Mouse (Mus musculus): ENCODE measurements around the gene Cdk10. TPM values are rescaled to one million over a fixed set of nuclear protein-coding genes. Genes with fewer than 3 reads are reported as not detected.

The Cdk10 gene
- 31.1 and 36.7 TPM in 2 replicates for polyA plus RNA-seq (2014; fragmentation: Nextera tagmentation; extraction: Ambion mirVana)

GRCm38 (mm10) chr8:123224278-123225266 lies at the start of gene Cdk10:
Gene Cdk10 (plus strand): TSS chr8:123224842.
- H3K9ac ChIP-seq (ENCODE audit: low read depth, low read length), result peak within 1 kb of the TSS; percentile 92
- H3K27ac ChIP-seq (replicated peaks; ENCODE audit: low read depth, low read length), result peak within 1 kb of the TSS; percentile 89
- peak; percentile 93 for ATAC-seq (ENCODE audit: low read depth)
- no peaks in the 10 kb centered on the region for H3K9me3 ChIP-seq (ENCODE audit: control insufficient read depth, low read length)
- peaks cover 8% of the 10 kb centered on the region for H3K4me1 ChIP-seq (ENCODE audit: control insufficient read depth, insufficient read depth, low read length)
- peak; percentile 95 for DNase-seq (ENCODE audit: low spot score)
- peaks cover 32% of the 10 kb centered on the region for H3K36me3 ChIP-seq (ENCODE audit: control insufficient read depth, insufficient read depth, low read length)
- peak within 1 kb of the TSS; percentile 81 for H3K4me2 ChIP-seq (ENCODE audit: low read depth, low read length)
- no peaks in the 10 kb centered on the region for H3K27me3 ChIP-seq (replicated peaks; ENCODE audit: control insufficient read depth, insufficient read depth, low read length)
- 3% methylated on average over 51 of the region's 59 CpGs for WGBS
- H3K4me3 ChIP-seq (ENCODE audit: low read depth, low read length), result peak within 1 kb of the TSS; percentile 85

GRCm38 (mm10) chr8:123181391-123181790 lies 43.3 kb upstream of the Cdk10 start:
- Histone ChIP-seq H3K9ac (ENCODE audit: low read depth, low read length) (no peak overlapping the region), H3K9me3 (ENCODE audit: control insufficient read depth, low read length) (no peaks in the 10 kb centered on the region), H3K27me3 (replicated peaks; ENCODE audit: control insufficient read depth, insufficient read depth, low read length) (no peaks in the 10 kb centered on the region), H3K4me1 (ENCODE audit: control insufficient read depth, insufficient read depth, low read length) (peaks cover 10% of the 10 kb centered on the region), H3K27ac (replicated peaks; ENCODE audit: low read depth, low read length) (no peak overlapping the region), H3K4me2 (ENCODE audit: low read depth, low read length) (no peak overlapping the region), H3K36me3 (ENCODE audit: control insufficient read depth, insufficient read depth, low read length) (no peaks in the 10 kb centered on the region), H3K4me3 (ENCODE audit: low read depth, low read length) (no peak overlapping the region)
- WGBS, result 50% methylated on average over 3 of the region's 3 CpGs
- DNase-seq (ENCODE audit: low spot score) (no peak), ATAC-seq (ENCODE audit: low read depth) (no peak)

GRCm38 (mm10) chr8:123185566-123186409 lies 38.9 kb upstream of the Cdk10 start, which contains the start of gene Dpep1:
Gene Dpep1 (plus strand): TSS chr8:123186242.
- Histone ChIP-seq H3K36me3 (ENCODE audit: control insufficient read depth, insufficient read depth, low read length) (no peaks in the 10 kb centered on the region), H3K9ac (ENCODE audit: low read depth, low read length) (0 out of 2 replicates have a peak within 1 kb of the TSS, but pooled peaks have one; percentile 9), H3K27me3 (replicated peaks; ENCODE audit: control insufficient read depth, insufficient read depth, low read length) (no peaks in the 10 kb centered on the region), H3K4me3 (ENCODE audit: low read depth, low read length) (no peak within 1 kb of the TSS), H3K27ac (replicated peaks; ENCODE audit: low read depth, low read length) (peak within 1 kb of the TSS; percentile 72), H3K4me1 (ENCODE audit: control insufficient read depth, insufficient read depth, low read length) (peaks cover 21% of the 10 kb centered on the region), H3K9me3 (ENCODE audit: control insufficient read depth, low read length) (no peaks in the 10 kb centered on the region), H3K4me2 (ENCODE audit: low read depth, low read length) (no peak within 1 kb of the TSS)
- 15% methylated on average over 17 of the region's 19 CpGs for WGBS
- DNase-seq (ENCODE audit: low spot score) (peak; percentile 69), ATAC-seq (ENCODE audit: low read depth) (peak; percentile 35; the same call in 1 of the 2 replicates)

GRCm38 (mm10) chr8:123188006-123188405 lies 36.6 kb upstream of the Cdk10 start:
- H3K4me3 ChIP-seq (ENCODE audit: low read depth, low read length), result no peak overlapping the region
- H3K27ac ChIP-seq (replicated peaks; ENCODE audit: low read depth, low read length), result no peak overlapping the region
- no peak overlapping the region for H3K4me2 ChIP-seq (ENCODE audit: low read depth, low read length)
- no peaks in the 10 kb centered on the region for H3K9me3 ChIP-seq (ENCODE audit: control insufficient read depth, low read length)
- DNase-seq (ENCODE audit: low spot score) (peak; percentile 39), ATAC-seq (ENCODE audit: low read depth) (no peak)
- H3K27me3 ChIP-seq (replicated peaks; ENCODE audit: control insufficient read depth, insufficient read depth, low read length), result no peaks in the 10 kb centered on the region
- H3K9ac ChIP-seq (ENCODE audit: low read depth, low read length), result no peak overlapping the region
- H3K36me3 ChIP-seq (ENCODE audit: control insufficient read depth, insufficient read depth, low read length), result no peaks in the 10 kb centered on the region
- H3K4me1 ChIP-seq (ENCODE audit: control insufficient read depth, insufficient read depth, low read length), result peaks cover 21% of the 10 kb centered on the region
- 69% methylated on average over 2 of the region's 2 CpGs for WGBS

- Histone ChIP-seq H3K9ac (ENCODE audit: low read depth, low read length) (no peak overlapping the region), H3K4me1 (ENCODE audit: control insufficient read depth, insufficient read depth, low read length) (peaks cover 21% of the 10 kb centered on the region), H3K4me2 (ENCODE audit: low read depth, low read length) (no peak overlapping the region), H3K36me3 (ENCODE audit: control insufficient read depth, insufficient read depth, low read length) (no peaks in the 10 kb centered on the region), H3K27me3 (replicated peaks; ENCODE audit: control insufficient read depth, insufficient read depth, low read length) (no peaks in the 10 kb centered on the region), H3K4me3 (ENCODE audit: low read depth, low read length) (no peak overlapping the region), H3K27ac (replicated peaks; ENCODE audit: low read depth, low read length) (no peak overlapping the region), H3K9me3 (ENCODE audit: control insufficient read depth, low read length) (no peaks in the 10 kb centered on the region)
- DNase-seq (ENCODE audit: low spot score) (no peak), ATAC-seq (ENCODE audit: low read depth) (no peak)
- 70% methylated on average over 7 of the region's 7 CpGs for WGBS
Observed at GRCm38 (mm10) chr8:123188841-123189240, 35.8 kb upstream of the Cdk10 start.

GRCm38 (mm10) chr8:123190678-123191077 lies 34.0 kb upstream of the Cdk10 start:
- ATAC-seq (ENCODE audit: low read depth), result peak; percentile 78
- DNase-seq (ENCODE audit: low spot score), result peak; percentile 92

GRCm38 (mm10) chr8:123191908-123192307 lies 32.7 kb upstream of the Cdk10 start:
- peak; percentile 16 for DNase-seq (ENCODE audit: low spot score)
- Histone ChIP-seq H3K27ac (replicated peaks; ENCODE audit: low read depth, low read length) (no peak overlapping the region), H3K4me1 (ENCODE audit: control insufficient read depth, insufficient read depth, low read length) (0 out of 2 replicates have a peak, but pooled peaks cover 7% of the 10 kb centered on the region), H3K36me3 (ENCODE audit: control insufficient read depth, insufficient read depth, low read length) (no peaks in the 10 kb centered on the region), H3K4me3 (ENCODE audit: low read depth, low read length) (no peak overlapping the region), H3K9me3 (ENCODE audit: control insufficient read depth, low read length) (no peaks in the 10 kb centered on the region), H3K27me3 (replicated peaks; ENCODE audit: control insufficient read depth, insufficient read depth, low read length) (no peaks in the 10 kb centered on the region), H3K4me2 (ENCODE audit: low read depth, low read length) (no peak overlapping the region), H3K9ac (ENCODE audit: low read depth, low read length) (no peak overlapping the region)
- WGBS, result 54% methylated on average over 8 of the region's 8 CpGs
- 0 out of 2 replicates have a peak, but pooled peaks have one; percentile 27 for ATAC-seq (ENCODE audit: low read depth)

More at GRCm38 (mm10) chr8:123190678-123191077, 34.0 kb upstream of the Cdk10 start:
- no peak overlapping the region for H3K27ac ChIP-seq (replicated peaks; ENCODE audit: low read depth, low read length)
- peaks cover 18% of the 10 kb centered on the region for H3K4me1 ChIP-seq (ENCODE audit: control insufficient read depth, insufficient read depth, low read length)
- no peaks in the 10 kb centered on the region for H3K36me3 ChIP-seq (ENCODE audit: control insufficient read depth, insufficient read depth, low read length)
- H3K27me3 ChIP-seq (replicated peaks; ENCODE audit: control insufficient read depth, insufficient read depth, low read length), result no peaks in the 10 kb centered on the region
- peak overlapping the region; percentile 47; the same call in 1 of the 2 replicates for H3K9ac ChIP-seq (ENCODE audit: low read depth, low read length)
- H3K4me3 ChIP-seq (ENCODE audit: low read depth, low read length), result no peak overlapping the region
- H3K4me2 ChIP-seq (ENCODE audit: low read depth, low read length), result peak overlapping the region; percentile 35
- no peaks in the 10 kb centered on the region for H3K9me3 ChIP-seq (ENCODE audit: control insufficient read depth, low read length)
- 2% methylated on average over 9 of the region's 9 CpGs for WGBS

- Histone ChIP-seq H3K9ac (ENCODE audit: low read depth, low read length) (no peak overlapping the region), H3K4me1 (ENCODE audit: control insufficient read depth, insufficient read depth, low read length) (no peaks in the 10 kb centered on the region), H3K27me3 (replicated peaks; ENCODE audit: control insufficient read depth, insufficient read depth, low read length) (no peaks in the 10 kb centered on the region), H3K27ac (replicated peaks; ENCODE audit: low read depth, low read length) (no peak overlapping the region), H3K4me3 (ENCODE audit: low read depth, low read length) (no peak overlapping the region), H3K36me3 (ENCODE audit: control insufficient read depth, insufficient read depth, low read length) (no peaks in the 10 kb centered on the region), H3K9me3 (ENCODE audit: control insufficient read depth, low read length) (no peaks in the 10 kb centered on the region), H3K4me2 (ENCODE audit: low read depth, low read length) (no peak overlapping the region)
- DNase-seq (ENCODE audit: low spot score) (no peak), ATAC-seq (ENCODE audit: low read depth) (no peak)
- 84% methylated on average over 9 of the region's 9 CpGs for whole genome bisulfite sequencing
Observed at GRCm38 (mm10) chr8:123193771-123194170, 30.9 kb upstream of the Cdk10 start.

Data from embryonic facial prominence, embryonic 14.5 days (tissue).